Mouse (Mus musculus) layer of hippocampus, adult 2 months (tissue): Measurements from ENCODE around the gene Erbb2. TPM values are rescaled to one million over a fixed set of nuclear protein-coding genes. Genes with fewer than 3 reads are reported as not detected.
"Not testable (repeated sequence)": the region's sequence is repeated elsewhere in the genome, so short reads cannot be mapped to it uniquely, and the experiment has no call there.

ENCODE experiments used
- DNase-seq, 2 experiments: peaks; one replicate each; pipeline ENCODE4 v3.0.0; 2022; ENCODE audit warnings: low spot score in 2 of 2
- H3K27ac ChIP-seq: fragments of 200-600 bp; 2 replicates; pipeline ENCODE4 v1.8.1; 2022
- H3K4me3 ChIP-seq: fragments of 200-600 bp; 2 replicates; pipeline ENCODE4 v1.8.1; 2022; ENCODE audit warnings: mild to moderate bottlenecking
- CTCF ChIP-seq: fragments of 200-600 bp; conservative IDR thresholded peaks from 2 replicates; pipeline ENCODE4 v1.8.1; 2022; ENCODE audit warnings: antibody characterized with exemption, mild to moderate bottlenecking, moderate library complexity
- total RNA-seq, 2 experiments: library from RNA; stranded (reverse); gene quantifications; 2 replicates each; pipeline ENCODE4 v1.2.3; 2021

Erbb2 gene
- total RNA-seq, 2 experiments from 2014 or later = 1.9 to 2.8 TPM

GRCm38 (mm10) chr11:98377787-98378186 is 34.5 kb upstream of the Erbb2 start:
- DNase-seq = no peak
- no peak for TF ChIP-seq CTCF
- Histone ChIP-seq H3K27ac (no peak overlapping the region), H3K4me3 (no peak overlapping the region)

- Histone ChIP-seq H3K4me3 (no peak overlapping the region), H3K27ac (no peak overlapping the region)
- no peak for TF ChIP-seq CTCF
- no peak for DNase-seq
Measured at GRCm38 (mm10) chr11:98379379-98379778, 32.9 kb upstream of the Erbb2 start.

- H3K27ac ChIP-seq = no peak overlapping the region
- H3K4me3 ChIP-seq = no peak overlapping the region
- TF ChIP-seq CTCF = no peak
- no peak for DNase-seq
Measured at GRCm38 (mm10) chr11:98380106-98380505, 32.2 kb upstream of the Erbb2 start.

GRCm38 (mm10) chr11:98381651-98382050 is 30.6 kb upstream of the Erbb2 start:
- TF ChIP-seq CTCF = no peak
- Histone ChIP-seq H3K27ac (no peak overlapping the region), H3K4me3 (no peak overlapping the region)
- DNase-seq = no peak

GRCm38 (mm10) chr11:98382405-98382804 is 29.9 kb upstream of the Erbb2 start:
- peak; percentile 53 for TF ChIP-seq CTCF
- H3K27ac ChIP-seq = not testable (repeated sequence)

GRCm38 (mm10) chr11:98383261-98384030 is 28.8 kb upstream of the Erbb2 start, which contains the start of gene Tcap:
Tcap (plus strand) TSS chr11:98383811.
- TF ChIP-seq CTCF = no peak
- Histone ChIP-seq H3K27ac (no peak within 1 kb of the TSS), H3K4me3 (no peak within 1 kb of the TSS)
- no peak for DNase-seq

More at GRCm38 (mm10) chr11:98382405-98382804, 29.9 kb upstream of the Erbb2 start:
- H3K4me3 ChIP-seq, DNase-seq: not testable (repeated sequence)

- Histone ChIP-seq H3K4me3 (no peak overlapping the region), H3K27ac (no peak overlapping the region)
- no peak for DNase-seq
- no peak for TF ChIP-seq CTCF
Measured at GRCm38 (mm10) chr11:98384216-98384615, 28.1 kb upstream of the Erbb2 start.

- H3K4me3 ChIP-seq = no peak overlapping the region
- DNase-seq = no peak
- TF ChIP-seq CTCF = no peak
- H3K27ac ChIP-seq = no peak overlapping the region
Measured at GRCm38 (mm10) chr11:98384721-98385637, 27.3 kb upstream of the Erbb2 start.

- no peak for DNase-seq
- Histone ChIP-seq H3K27ac (no peak within 1 kb of the TSS), H3K4me3 (no peak within 1 kb of the TSS)
- TF ChIP-seq CTCF = no peak
Measured at GRCm38 (mm10) chr11:98385638-98386585, 26.4 kb upstream of the Erbb2 start, which contains the start of gene Pnmt. Pnmt (plus strand) TSS chr11:98386450.

- TF ChIP-seq CTCF = no peak
- H3K4me3 ChIP-seq = no peak overlapping the region
- H3K27ac ChIP-seq = no peak overlapping the region
- no peak for DNase-seq
Measured at GRCm38 (mm10) chr11:98386596-98386995, 25.7 kb upstream of the Erbb2 start.

- no peak for DNase-seq
- no peak for TF ChIP-seq CTCF
- H3K4me3 ChIP-seq = no peak overlapping the region
- no peak overlapping the region for H3K27ac ChIP-seq
Measured at GRCm38 (mm10) chr11:98387056-98387577, 25.2 kb upstream of the Erbb2 start.

- DNase-seq = no peak
- no peak for TF ChIP-seq CTCF
- Histone ChIP-seq H3K27ac (no peak overlapping the region), H3K4me3 (no peak overlapping the region)
Measured at GRCm38 (mm10) chr11:98388282-98388681, 24.0 kb upstream of the Erbb2 start.
